Mouse (Mus musculus): ENCODE measurements at regions not wholly inside any gene's neighbourhood (a gene's known extent, or its start where the extent isn't known, plus 50 kb on each side); places are given as distances from the start of the nearest gene placed in this dataset.

DNA sequence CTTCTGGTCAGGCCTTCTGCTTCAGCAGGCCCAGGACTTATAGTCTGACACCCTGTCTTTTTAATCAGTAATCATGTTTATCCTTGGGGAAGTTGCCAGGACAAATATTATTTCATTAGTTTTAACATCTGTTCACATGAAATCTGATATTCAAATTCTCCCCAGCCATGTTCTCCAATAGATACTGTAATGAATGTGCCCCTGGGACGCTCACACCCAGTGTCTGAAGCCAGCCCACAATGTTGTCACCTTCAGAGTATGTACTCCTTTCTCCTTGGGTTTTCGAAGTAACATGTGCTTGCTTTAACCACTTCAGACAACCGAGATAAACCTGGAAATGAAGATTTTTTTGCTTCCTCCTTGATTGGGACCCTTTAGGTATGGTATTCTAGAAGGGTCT, 156.3 kb downstream of the Ackr3 start:
- no peak for TF ChIP-seq CTCF (IDR thresholded peaks at IDR 0.05; ENCODE audit: extremely low read depth, insufficient read depth, insufficient read length, insufficient replicate concordance)
- TF ChIP-seq POLR2A (IDR thresholded peaks at IDR 0.05; ENCODE audit: low read depth, low read length), result no peak
